Mouse (Mus musculus): ENCODE data around the gene Abat. TPM values are rescaled to one million over a fixed set of nuclear protein-coding genes. Genes with fewer than 3 reads are reported as not detected.

Gene Abat
- polyA plus RNA-seq, 1 experiment: 11.7 TPM

DNA sequence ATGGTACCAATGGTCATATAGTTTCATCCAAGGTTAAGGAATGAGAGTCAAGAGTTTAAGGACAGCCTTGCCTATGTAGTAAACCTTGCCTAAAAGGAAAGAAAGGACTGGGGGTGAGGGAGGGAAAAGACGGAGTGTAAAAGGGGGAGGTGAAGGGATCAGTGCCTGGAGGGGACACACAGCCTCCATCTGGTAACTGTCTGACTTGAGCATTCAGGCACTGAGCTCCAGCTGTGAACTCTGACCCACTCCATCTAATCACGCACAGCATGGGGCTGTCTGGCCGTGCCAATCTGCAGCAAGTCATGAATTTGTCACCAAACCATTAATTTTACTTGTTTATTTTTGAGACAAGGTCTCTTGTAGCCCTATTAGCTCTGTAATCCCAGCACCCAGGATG lies 60.5 kb downstream of the Abat start:
- DNase-seq (ENCODE audit: low spot score): no peak

DNA sequence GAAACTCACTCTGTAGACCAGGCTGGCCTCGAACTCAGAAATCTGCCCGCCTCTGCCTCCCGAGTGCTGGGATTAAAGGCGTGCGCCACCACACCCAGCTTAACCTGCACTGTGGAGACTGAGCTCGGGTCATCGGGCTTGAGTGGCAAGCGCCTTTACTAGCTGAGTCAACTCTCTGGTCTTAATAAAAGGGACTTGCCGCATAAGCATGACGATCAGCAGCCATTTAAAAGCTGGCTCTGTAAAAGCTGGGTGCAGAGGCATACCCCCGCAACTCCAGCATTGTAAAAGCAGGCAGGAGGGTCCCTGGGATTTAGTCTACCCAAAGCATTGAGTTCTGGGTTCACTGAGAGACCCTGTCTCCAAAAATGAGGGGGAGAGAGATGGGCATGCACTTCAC lies 61.1 kb downstream of the Abat start:
- DNase-seq (ENCODE audit: low spot score): no peak

GRCm38 (mm10) chr16:8576111-8576510 lies 62.9 kb downstream of the Abat start:
- no peak for DNase-seq (ENCODE audit: low spot score)

DNA sequence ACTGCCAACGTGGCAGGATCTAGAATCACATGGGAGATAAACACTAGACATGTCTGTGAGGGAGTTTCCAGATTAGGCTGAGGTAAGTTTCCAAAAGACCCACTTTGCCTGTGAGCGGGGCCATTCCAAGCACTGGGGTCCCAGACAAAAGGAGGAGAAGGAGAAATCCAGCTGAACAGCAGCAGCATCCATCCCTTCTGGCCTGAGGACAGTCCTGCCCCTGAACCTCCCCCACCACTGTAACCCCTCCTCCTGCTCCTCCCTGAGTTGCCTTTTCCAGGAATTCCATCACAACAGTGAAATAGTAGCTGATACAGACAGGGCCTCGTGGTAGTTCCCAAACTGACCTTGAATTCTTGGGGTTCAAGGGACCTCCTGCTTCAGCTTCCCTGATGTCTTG lies 63.7 kb downstream of the Abat start:
- no peak for DNase-seq (ENCODE audit: low spot score)

- no peak for DNase-seq (ENCODE audit: low spot score)
These were observed 65.1 kb downstream of the Abat start for GRCm38 (mm10) chr16:8578326-8578725.

DNA sequence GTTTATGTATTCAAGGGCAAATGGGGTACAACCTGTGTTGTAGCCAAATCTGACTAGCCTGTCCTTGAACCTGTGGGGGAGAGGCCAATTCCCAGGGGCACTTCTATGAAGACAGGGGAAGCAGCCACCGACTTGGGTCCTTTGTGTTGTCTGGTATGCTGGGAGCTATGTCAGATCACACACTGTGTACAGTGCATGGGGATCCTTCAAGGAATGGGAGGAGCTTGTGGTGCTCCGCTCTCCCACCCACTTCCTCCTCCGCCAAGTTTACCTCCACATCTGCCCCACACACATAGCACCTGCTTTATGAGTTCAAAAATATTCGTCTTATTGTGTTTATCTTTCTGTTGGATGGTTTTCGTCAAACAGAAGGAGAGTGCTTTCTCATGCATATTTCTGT lies 66.3 kb downstream of the Abat start:
- no peak for DNase-seq (ENCODE audit: low spot score)

GRCm38 (mm10) chr16:8581661-8582239 lies 68.5 kb downstream of the Abat start:
- no peak for DNase-seq (ENCODE audit: low spot score)

DNA sequence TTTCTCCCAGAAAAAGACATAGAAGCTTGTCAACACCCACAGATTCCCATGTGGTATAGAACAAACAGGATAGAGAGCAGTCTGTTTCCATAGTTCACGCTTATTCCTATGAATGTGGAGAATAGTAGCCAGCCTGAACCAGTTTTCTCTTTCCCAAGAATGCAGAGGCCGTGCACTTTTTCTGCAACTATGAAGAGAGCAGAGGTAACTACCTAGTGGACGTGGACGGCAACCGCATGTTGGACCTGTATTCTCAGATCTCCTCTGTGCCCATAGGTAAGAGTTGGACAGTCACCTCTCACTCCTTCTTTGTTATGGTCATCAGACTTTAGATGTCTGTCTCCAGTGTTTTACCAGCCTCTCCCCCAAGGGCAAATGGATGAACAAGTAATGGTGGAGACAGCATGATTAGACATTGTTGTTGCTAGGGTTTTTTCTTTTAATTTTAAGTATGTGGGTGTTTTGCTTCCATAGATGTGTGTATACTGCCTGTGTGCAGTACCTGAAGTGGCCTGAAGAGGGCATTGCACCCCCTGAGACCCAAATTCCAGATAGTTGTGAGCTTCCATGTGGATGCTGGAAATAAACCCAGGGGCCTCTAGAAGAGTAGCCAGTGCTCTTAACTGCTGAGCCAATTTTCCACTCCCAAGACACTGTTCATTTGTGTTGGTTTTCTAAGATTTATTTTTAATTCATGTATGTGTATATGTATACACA lies 69.5 kb downstream of the Abat start:
- DNase-seq (ENCODE audit: low spot score): no peak

- no peak for DNase-seq (ENCODE audit: low spot score)
These were observed 71.0 kb downstream of the Abat start for GRCm38 (mm10) chr16:8584248-8584647.

GRCm38 (mm10) chr16:8585056-8585455 lies 71.8 kb downstream of the Abat start:
- DNase-seq (ENCODE audit: low spot score): no peak

GRCm38 (mm10) chr16:8595411-8595810 lies 82.2 kb downstream of the Abat start:
- no peak for DNase-seq (ENCODE audit: low spot score)

DNA sequence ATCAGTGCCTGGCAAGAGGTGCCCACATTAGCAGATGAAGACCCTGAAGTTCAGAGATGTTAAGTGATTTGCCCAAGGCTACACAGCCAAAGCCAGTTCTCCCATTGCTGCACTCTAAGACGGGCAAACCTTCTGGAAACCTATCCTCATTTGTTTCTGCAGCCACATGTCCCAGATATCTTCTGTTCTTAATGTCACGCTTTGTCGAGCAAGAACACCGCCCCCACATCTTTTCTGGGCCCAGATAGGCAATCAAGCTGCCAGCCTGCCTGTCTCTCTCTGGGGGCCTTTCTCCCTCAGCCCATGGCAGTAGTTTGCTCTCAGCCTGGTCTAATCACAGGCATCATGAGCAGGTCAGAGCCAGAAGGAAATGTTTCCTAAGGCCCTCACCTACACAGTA lies 83.1 kb downstream of the Abat start:
- DNase-seq (ENCODE audit: low spot score): no peak

GRCm38 (mm10) chr16:8597516-8597915 lies 84.3 kb downstream of the Abat start:
- DNase-seq (ENCODE audit: low spot score): no peak

DNA sequence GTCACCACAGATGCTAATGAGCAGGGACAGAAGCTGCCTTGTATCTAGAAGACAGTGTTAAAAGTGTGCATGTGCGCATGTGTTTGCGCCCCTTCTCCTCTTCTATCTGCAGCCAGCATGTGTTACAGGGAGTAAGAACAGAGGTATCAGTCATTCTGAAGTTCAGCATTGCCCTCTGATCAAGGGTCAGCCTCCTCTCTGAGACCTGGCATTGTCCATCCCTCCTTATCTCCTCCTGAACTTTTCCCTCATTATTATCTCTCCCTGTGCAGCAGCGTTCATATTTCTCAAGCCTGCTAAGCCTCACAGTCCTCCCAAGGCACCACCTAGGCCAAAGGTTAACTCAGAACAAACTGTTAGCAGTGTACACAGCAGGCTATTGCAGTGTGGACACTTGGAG lies 90.6 kb downstream of the Abat start:
- DNase-seq (ENCODE audit: low spot score): no peak

- DNase-seq (ENCODE audit: low spot score): no peak
These were observed 97.2 kb downstream of the Abat start for GRCm38 (mm10) chr16:8610397-8610796.

DNA sequence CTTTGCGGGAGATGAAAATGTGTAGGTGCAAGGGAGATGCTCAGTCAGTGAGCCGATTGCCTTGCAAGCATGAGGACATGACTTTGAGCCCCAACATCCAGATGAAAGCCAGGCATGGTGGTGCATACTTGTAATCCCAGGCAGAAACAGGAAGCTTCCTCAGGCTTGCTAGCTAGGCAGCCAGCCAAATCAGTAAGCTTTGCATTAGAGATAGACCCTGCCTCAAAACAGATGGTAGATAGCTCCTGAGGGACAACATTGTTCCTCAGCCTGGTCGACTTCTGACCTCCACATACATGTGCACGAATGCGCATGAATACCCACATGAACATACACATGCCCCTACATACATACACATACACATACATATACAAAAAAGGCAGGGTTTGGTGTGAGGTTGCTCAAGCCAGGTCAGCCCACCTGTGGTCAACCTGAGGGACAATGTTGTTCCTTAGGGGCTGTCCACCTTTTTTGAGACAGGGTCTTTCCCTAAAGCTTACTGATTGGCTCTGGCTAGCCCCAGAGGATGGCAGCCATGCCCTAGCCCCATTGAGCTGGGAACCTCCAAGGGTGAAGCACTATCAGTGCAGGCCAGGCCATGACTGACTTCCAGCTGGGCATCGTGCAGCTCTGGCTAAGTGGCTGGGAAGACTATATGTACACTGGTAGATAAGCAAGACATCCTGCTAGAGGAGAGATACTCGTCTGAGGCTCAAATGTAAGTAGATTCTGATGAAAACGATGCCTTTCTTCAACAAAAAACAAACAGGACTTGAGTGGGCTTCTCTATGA lies 99.2 kb downstream of the Abat start:
- no peak for DNase-seq (ENCODE audit: low spot score)

DNA sequence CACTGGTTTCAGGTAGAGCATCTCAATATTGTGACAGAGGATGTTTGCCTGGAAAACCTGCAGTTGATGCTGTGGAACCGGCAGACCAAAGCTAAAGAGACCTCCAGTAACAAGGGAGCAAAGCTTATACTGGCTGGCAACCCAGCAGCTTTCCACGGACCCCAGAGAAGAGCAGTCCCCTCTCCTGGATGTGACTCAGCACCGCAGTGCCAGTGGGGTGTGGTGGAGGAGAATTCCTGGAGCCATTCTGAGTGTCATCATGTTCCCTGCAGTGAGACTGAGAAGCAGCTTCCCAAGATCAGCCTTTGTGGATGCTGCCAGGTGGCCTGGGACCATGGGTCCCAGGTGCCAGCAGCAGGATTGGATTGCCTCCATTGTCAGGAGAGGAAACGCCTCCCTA lies 99.8 kb downstream of the Abat start:
- DNase-seq (ENCODE audit: low spot score): no peak

- DNase-seq (ENCODE audit: low spot score): no peak
These were observed 100.2 kb downstream of the Abat start for GRCm38 (mm10) chr16:8613447-8613846.

DNA sequence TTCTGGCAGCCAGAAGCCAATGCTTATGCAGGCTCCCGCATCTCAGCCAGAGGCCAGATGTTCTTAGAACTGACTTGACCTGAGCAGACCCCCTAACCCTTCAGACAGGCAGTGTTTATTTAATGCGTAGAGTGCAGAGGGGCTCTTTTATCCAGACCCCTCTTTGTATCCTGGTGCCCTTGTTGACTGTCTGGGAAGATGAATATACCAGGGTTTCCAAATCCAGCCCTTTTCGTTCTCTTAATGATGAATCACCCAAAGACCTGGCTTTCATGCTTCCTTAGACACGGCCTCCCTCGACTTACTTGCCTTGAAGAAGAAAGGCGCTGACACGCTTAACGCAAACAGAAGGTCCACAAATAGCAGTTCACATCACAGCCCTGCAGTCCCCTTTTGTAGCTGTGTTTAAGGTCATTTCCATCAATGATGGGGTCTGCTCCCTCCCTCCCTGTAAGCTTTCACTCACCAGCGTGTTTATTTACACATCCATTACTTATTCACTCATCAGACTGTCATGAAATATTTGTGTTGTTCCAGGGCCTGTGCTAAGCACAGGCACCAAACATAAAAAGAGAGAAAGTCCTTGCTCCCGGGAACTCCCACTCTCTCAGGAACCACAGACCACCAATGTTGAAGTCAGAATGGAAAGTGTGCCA lies 106.6 kb downstream of the Abat start:
- no peak for DNase-seq (ENCODE audit: low spot score)

DNA sequence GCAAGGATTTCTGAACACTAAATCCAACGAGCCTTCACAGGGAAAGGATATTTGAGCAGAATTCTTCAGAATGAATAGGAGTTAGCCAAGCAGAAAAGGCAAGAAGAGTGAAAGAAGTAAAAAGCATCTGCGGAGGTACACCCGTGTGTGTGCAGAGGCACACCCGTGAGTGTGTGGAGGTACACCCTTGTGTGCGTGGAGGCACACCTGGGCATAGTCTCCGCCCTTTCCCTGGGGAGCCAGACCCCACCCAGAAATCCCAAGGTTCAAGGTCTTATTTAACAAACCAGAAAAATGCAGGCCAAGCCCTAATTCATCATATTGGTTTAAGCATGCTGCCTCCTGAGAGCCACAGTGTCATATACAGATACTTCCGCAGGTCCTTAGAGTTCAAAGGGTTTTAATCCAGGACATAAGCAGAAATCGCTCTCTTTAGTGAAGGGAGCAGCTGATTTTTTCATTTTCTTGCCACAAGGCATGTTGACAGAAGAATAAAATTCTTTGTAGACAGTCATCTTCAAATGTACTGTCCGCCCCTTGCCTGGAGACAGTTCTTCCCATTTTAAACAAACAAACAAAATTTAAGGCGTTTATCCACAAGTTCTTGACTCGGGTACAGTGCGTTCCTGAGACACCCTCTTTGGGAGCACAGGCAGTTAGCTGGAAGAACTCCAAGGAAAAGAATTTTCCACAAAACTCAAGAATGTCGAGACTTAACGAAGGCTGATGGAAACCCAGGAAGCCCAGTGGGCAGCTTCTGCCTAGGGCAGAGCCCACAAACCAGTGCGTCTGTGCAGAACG lies 107.3 kb downstream of the Abat start:
- DNase-seq (ENCODE audit: low spot score): no peak

GRCm38 (mm10) chr16:8630419-8630818 lies 117.2 kb downstream of the Abat start:
- DNase-seq (ENCODE audit: low spot score): no peak

DNA sequence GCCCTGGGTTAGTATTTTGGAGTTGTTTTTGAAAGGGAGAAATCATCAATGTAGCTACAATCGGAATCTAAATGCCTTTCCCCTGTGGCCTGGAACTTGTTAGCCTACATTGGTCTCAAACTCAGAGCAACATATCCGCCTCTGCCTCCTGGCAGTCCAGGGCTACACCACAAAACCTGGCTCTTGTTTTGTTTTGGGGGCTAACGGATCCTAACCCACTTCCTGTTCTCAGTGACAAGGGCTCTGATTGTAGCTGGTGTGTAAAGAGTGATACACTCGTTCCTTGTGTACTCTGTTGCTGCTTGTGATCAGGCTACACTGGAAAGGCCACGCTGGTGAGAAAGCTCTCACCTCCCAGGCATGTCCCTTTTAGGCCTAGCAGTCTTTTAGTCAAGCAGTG lies 118.2 kb downstream of the Abat start:
- no peak for DNase-seq (ENCODE audit: low spot score)

All from urinary bladder, adult 2 months (tissue).